8 mouse cellular contexts compared by ENCODE assay signal in the genomic region with DNA sequence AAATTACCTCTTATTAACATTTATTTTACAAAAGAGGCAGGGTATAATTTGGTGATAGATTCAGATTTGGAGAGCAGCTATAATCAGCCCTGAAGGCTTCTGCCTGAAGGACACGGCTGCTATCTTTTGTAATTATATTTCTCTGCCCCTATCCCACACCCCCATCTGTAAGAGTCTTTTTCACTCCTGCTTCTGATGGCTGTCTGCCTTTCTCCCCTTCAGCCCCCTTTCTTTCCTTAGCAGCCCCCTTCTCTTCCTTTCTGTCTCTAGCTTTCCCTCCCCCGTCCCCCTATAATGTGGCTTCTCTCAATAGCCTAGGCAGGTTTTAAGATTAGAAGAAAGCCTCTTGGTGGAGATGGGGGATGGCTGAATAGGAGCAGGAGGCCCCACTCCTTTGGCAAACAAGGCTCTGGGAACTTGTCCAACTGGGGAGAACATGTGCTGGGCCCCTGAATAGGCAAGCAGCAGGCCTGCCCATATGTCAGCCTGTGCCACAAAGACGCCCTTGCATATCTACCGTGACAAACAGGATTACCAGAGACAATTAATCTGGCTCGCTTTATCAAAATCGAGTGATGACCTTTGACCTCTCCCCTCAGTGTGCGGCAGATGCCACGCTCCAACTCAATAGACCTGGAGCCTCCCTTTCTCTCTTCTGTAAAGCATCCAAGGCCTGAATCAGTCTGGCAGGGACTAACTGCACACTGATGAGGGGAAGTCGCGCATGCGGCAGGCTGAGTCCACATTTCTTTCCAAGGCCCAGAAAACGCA.
DNase-seq lines count a peak whose midpoint lies in the region; ATAC-seq and TF ChIP-seq lines count a peak whose summit lies in the region.

No protein-coding gene starts in this region.

- peaks cover 34% of the 10 kb centered on the region for H3K4me1 ChIP-seq in forebrain, embryonic 13.5 days
- H3K4me1 ChIP-seq in hindbrain, postnatal 0 days (ENCODE audit: insufficient read depth, low read length): peaks cover 3% of the 10 kb centered on the region; the same call in 1 of the 2 replicates
- H3K4me1 ChIP-seq in limb, embryonic 13.5 days: peaks cover 12% of the 10 kb centered on the region

- H3K4me2 ChIP-seq in forebrain, embryonic 13.5 days: no peak overlapping the region
- H3K4me2 ChIP-seq in hindbrain, postnatal 0 days (ENCODE audit: low read depth, low read length): no peak overlapping the region
- no peak overlapping the region for H3K4me2 ChIP-seq in limb, embryonic 13.5 days (replicated peaks)

- H3K9me3 ChIP-seq in forebrain, embryonic 13.5 days (replicated peaks): no peaks in the 10 kb centered on the region
- no peaks in the 10 kb centered on the region for H3K9me3 ChIP-seq in hindbrain, postnatal 0 days (ENCODE audit: low read length)
- H3K9me3 ChIP-seq in limb, embryonic 13.5 days: no peaks in the 10 kb centered on the region

- H3K4me3 ChIP-seq in forebrain, embryonic 13.5 days: no peak overlapping the region
- H3K4me3 ChIP-seq in hindbrain, postnatal 0 days (ENCODE audit: low read length): no peak overlapping the region
- H3K4me3 ChIP-seq in limb, embryonic 13.5 days: no peak overlapping the region

- 3% methylated on average over 12 of the region's 12 CpGs for WGBS in forebrain, embryonic 13.5 days
- WGBS in hindbrain, postnatal 0 days: 23% methylated on average over 12 of the region's 12 CpGs
- WGBS in limb, embryonic 13.5 days: 70% methylated on average over 12 of the region's 12 CpGs

- H3K27me3 ChIP-seq in forebrain, embryonic 13.5 days: no peaks in the 10 kb centered on the region
- no peaks in the 10 kb centered on the region for H3K27me3 ChIP-seq in hindbrain, postnatal 0 days (ENCODE audit: insufficient read depth, low read length)
- H3K27me3 ChIP-seq in limb, embryonic 13.5 days: no peaks in the 10 kb centered on the region

- peak; percentile 38 for DNase-seq in testis, postnatal 10 days (ENCODE audit: low spot score)
- no peak for DNase-seq in testis, postnatal 14 days (ENCODE audit: low spot score)
- peak; percentile 96 for DNase-seq in hindbrain, postnatal 0 days (ENCODE audit: low spot score)
- DNase-seq in retina, adult 2 months (ENCODE audit: low read depth, low spot score): peak; percentile 22
- DNase-seq in adrenal gland, postnatal 4 days (ENCODE audit: low spot score in 2 of 2): no peak
- DNase-seq in spleen, postnatal 36 days (ENCODE audit: low spot score in 2 of 2): no peak

- ATAC-seq in forebrain, embryonic 13.5 days: peak; percentile 98
- peak; percentile 99 for ATAC-seq in hindbrain, postnatal 0 days
- ATAC-seq in limb, embryonic 13.5 days (ENCODE audit: low FRiP score, low read depth): peak; percentile 57; the same call in 1 of the 2 replicates

- no peak for TF ChIP-seq CTCF in hindbrain, postnatal 0 days (IDR thresholded peaks at IDR 0.05; ENCODE audit: low read depth)

- no peak overlapping the region for H3K9ac ChIP-seq in forebrain, embryonic 13.5 days
- H3K9ac ChIP-seq in hindbrain, postnatal 0 days (replicated peaks; ENCODE audit: low read length): no peak overlapping the region
- no peak overlapping the region for H3K9ac ChIP-seq in limb, embryonic 13.5 days

- peak overlapping the region; percentile 95 for H3K27ac ChIP-seq in forebrain, embryonic 13.5 days
- peak overlapping the region; percentile 68 for H3K27ac ChIP-seq in hindbrain, postnatal 0 days
- H3K27ac ChIP-seq in limb, embryonic 13.5 days: no peak overlapping the region

- no peaks in the 10 kb centered on the region for H3K36me3 ChIP-seq in forebrain, embryonic 13.5 days (ENCODE audit: poor library complexity, severe bottlenecking)
- no peaks in the 10 kb centered on the region for H3K36me3 ChIP-seq in hindbrain, postnatal 0 days (ENCODE audit: insufficient read depth, low read length)
- no peaks in the 10 kb centered on the region for H3K36me3 ChIP-seq in limb, embryonic 13.5 days

Comparison
In these comparisons a context has a peak if more than half of its experiments do, and no peak if none do; other contexts are left out.
1. DNase-seq: peak in testis, postnatal 10 days (single experiment), hindbrain, postnatal 0 days (single experiment) and retina, adult 2 months (single experiment); none in testis, postnatal 14 days (single experiment), adrenal gland, postnatal 4 days (0 of 2) and spleen, postnatal 36 days (0 of 2).
2. Peak in every context shown above with its lines, with median percentiles within 50 percentile points of each other: ATAC-seq.